Mouse (Mus musculus): Measurements from ENCODE around the gene Zbed3.

DNA sequence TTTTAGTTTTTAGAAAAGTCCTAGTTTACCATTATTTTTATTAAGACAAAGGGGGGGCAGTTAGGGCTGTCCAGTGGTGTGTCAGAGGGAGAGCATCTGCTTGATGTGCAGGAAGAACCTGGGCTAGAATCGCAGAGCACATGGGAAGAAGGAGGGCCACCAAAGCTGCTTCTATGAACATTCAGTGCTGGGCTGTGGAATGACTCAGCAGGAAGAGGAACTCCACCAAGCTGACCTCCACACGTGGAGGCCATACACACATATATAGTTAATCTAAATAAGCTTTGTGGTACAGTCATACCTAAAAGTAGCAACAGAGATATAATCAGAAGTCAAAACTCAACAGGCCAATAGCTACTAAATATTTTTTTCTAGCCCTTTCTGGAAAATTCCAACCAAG lies 34.8 kb downstream of the Zbed3 start:
- no peak for TF ChIP-seq CTCF (IDR thresholded peaks at IDR 0.05; ENCODE audit: low read depth, low read length)
- no peak for TF ChIP-seq EP300 (IDR thresholded peaks at IDR 0.05; ENCODE audit: insufficient read depth, low read depth, low read length)
